Mouse (Mus musculus) heart, adult 2 months (tissue): ENCODE results near the gene Tmem177. TPM values are rescaled to one million over a fixed set of nuclear protein-coding genes. Genes with fewer than 3 reads are reported as not detected.

ENCODE experiments used
- DNase-seq, 2 experiments: peaks; one replicate each; pipeline ENCODE4 v3.0.0; 2021
- H3K27ac ChIP-seq: fragments of 200-600 bp; 2 replicates; pipeline ENCODE4 v1.8.1; 2022
- H3K27me3 ChIP-seq: fragments of 200-500 bp; 2 replicates; pipeline ENCODE4 v1.6.1; 2012; ENCODE audit warnings: mild to moderate bottlenecking, low read length, inconsistent platforms, mixed read lengths; ENCODE audit not compliant: control insufficient read depth, insufficient read depth
- H3K36me3 ChIP-seq: fragments of 200-500 bp; 2 replicates; pipeline ENCODE4 v1.6.1; 2012; ENCODE audit warnings: low read length, inconsistent platforms; ENCODE audit not compliant: control insufficient read depth, insufficient read depth
- H3K4me1 ChIP-seq: fragments of 200-500 bp; 2 replicates; pipeline ENCODE4 v1.6.1; 2011; ENCODE audit warnings: low read length; ENCODE audit not compliant: control insufficient read depth, insufficient read depth
- H3K4me3 ChIP-seq: fragments of 200-600 bp; 2 replicates; pipeline ENCODE4 v1.8.1; 2022
- H3K79me2 ChIP-seq: fragments of 200-500 bp; replicated peaks from 2 replicates; pipeline ENCODE4 v1.6.1; 2012; ENCODE audit warnings: mild to moderate bottlenecking, inconsistent platforms, low read length, moderate library complexity, mixed read lengths; ENCODE audit not compliant: control insufficient read depth, insufficient read depth
- H3K9ac ChIP-seq: fragments of 200-500 bp; 2 replicates; pipeline ENCODE4 v1.6.1; 2012; ENCODE audit warnings: low read depth, mild to moderate bottlenecking, control low read depth, inconsistent platforms, low read length, mixed read lengths
- CTCF ChIP-seq: fragments of 200-600 bp; IDR thresholded peaks from 2 replicates; pipeline ENCODE4 v1.8.1; 2022; ENCODE audit warnings: antibody characterized with exemption, mild to moderate bottlenecking, moderate library complexity
- EP300 ChIP-seq: fragments of 200-500 bp; IDR thresholded peaks from 2 replicates; pipeline ENCODE4 v1.6.1; 2011; ENCODE audit warnings: low read depth, low read length, control low read depth; ENCODE audit not compliant: insufficient read depth
- POLR2A ChIP-seq: fragments of 200-500 bp; IDR thresholded peaks from 2 replicates; pipeline ENCODE4 v1.6.1; 2011; ENCODE audit warnings: mild to moderate bottlenecking, low read depth, low read length, control low read depth; ENCODE audit not compliant: insufficient read depth
- WGBS: fragments of 180-500 bp; shearing (Covaris S2); methylation state at CpG from one replicate; pipeline ENCODE4 v1.1.7; 2018; 5-methylcytosine and 5-hydroxymethylcytosine counted together
- intact Hi-C: fragments of 180-260 bp; cut with DNase I; formaldehyde crosslinking; loops from one replicate; pipeline ENCODE4 v1.15.1; 2025
- polyA plus RNA-seq: library from polyadenylated mRNA; depleted of rRNA; stranded (reverse); fragments of >200 nt; gene quantifications from 2 replicates; pipeline ENCODE4 v1.2.3, GENCODE M21; 2012; rRNA removed
- total RNA-seq, 2 experiments: library from RNA; stranded (reverse); gene quantifications; 2 replicates each; pipeline ENCODE4 v1.2.3; 2021

The Tmem177 gene
- total and polyA plus RNA-seq, 3 experiments, result 7.5 to 10.6 (median 9.8) TPM

GRCm38 (mm10) chr1:119865311-119865710 is 47.7 kb downstream of the Tmem177 start:
- WGBS, result 93% methylated on average over 6 of the region's 6 CpGs
- H3K27ac ChIP-seq, result no peak overlapping the region
- H3K27me3 ChIP-seq, result no peaks in the 10 kb centered on the region
- H3K4me3 ChIP-seq, result no peak overlapping the region
- no peaks in the 10 kb centered on the region for H3K4me1 ChIP-seq
- H3K36me3 ChIP-seq, result no peaks in the 10 kb centered on the region
- TF ChIP-seq CTCF (no peak), POLR2A (no peak), EP300 (no peak)
- no peak for DNase-seq
- intact Hi-C loops, result no loop called here
- no peaks in the 10 kb centered on the region for H3K79me2 ChIP-seq
- H3K9ac ChIP-seq, result no peak overlapping the region

GRCm38 (mm10) chr1:119863507-119864296 is 49.3 kb downstream of the Tmem177 start:
- WGBS, result 62% methylated on average over 7 of the region's 7 CpGs
- intact Hi-C loops, result no loop called here
- H3K27me3 ChIP-seq, result no peaks in the 10 kb centered on the region
- no peak for DNase-seq
- TF ChIP-seq CTCF, result no peak
- TF ChIP-seq EP300, result no peak
- no peak for TF ChIP-seq POLR2A
- no peak overlapping the region for H3K9ac ChIP-seq
- no peak overlapping the region for H3K4me3 ChIP-seq
- no peaks in the 10 kb centered on the region for H3K4me1 ChIP-seq
- H3K36me3 ChIP-seq, result no peaks in the 10 kb centered on the region
- no peak overlapping the region for H3K27ac ChIP-seq
- no peaks in the 10 kb centered on the region for H3K79me2 ChIP-seq

- intact Hi-C loops, result no loop called here
- 76% methylated on average over 5 of the region's 5 CpGs for WGBS
- H3K9ac ChIP-seq, result no peak overlapping the region
- no peak overlapping the region for H3K4me3 ChIP-seq
- TF ChIP-seq CTCF, result no peak
- no peak for TF ChIP-seq EP300
- TF ChIP-seq POLR2A, result no peak
- H3K79me2 ChIP-seq, result no peaks in the 10 kb centered on the region
- H3K4me1 ChIP-seq, result no peaks in the 10 kb centered on the region
- DNase-seq, result no peak
- H3K27me3 ChIP-seq, result no peaks in the 10 kb centered on the region
- no peaks in the 10 kb centered on the region for H3K36me3 ChIP-seq
- H3K27ac ChIP-seq, result no peak overlapping the region
Measured at GRCm38 (mm10) chr1:119859566-119859965, 53.4 kb downstream of the Tmem177 start.

Other genes starting within 250 kb of the Tmem177 start
- gene Ptpn4, start 75.6 kb downstream of the Tmem177 start, total RNA-seq, result 10 to 100 TPM; 29.2 to 33.0 TPM
- 4.8 and 8.1 TPM in 2 replicates for gene Ptpn4, start 75.6 kb downstream of the Tmem177 start, polyA plus RNA-seq
- not detected for gene Cfap221, start 84.0 kb upstream of the Tmem177 start, total RNA-seq
- gene Cfap221, start 84.0 kb upstream of the Tmem177 start, polyA plus RNA-seq, result 0.25 TPM in 1 of 2 replicates, not detected in the other
- gene Sctr, start 93.7 kb upstream of the Tmem177 start, total RNA-seq, result under 1 TPM in 1 of 2 experiments, not detected in 1; 0.16 TPM
- 0.26 and 0.84 TPM in 2 replicates for gene Sctr, start 93.7 kb upstream of the Tmem177 start, polyA plus RNA-seq
- 1 to 10 TPM; 5.6 to 7.5 TPM for gene Tmem37, start 160.9 kb upstream of the Tmem177 start, total RNA-seq
- 9.0 and 29.3 TPM in 2 replicates for gene Tmem37, start 160.9 kb upstream of the Tmem177 start, polyA plus RNA-seq
- gene Dbi, start 207.9 kb upstream of the Tmem177 start, total RNA-seq, result 100 to 1,000 TPM; 251 to 264 TPM
- 327 and 335 TPM in 2 replicates for gene Dbi, start 207.9 kb upstream of the Tmem177 start, polyA plus RNA-seq
- 1 to 10 TPM; 5.2 to 5.8 TPM for gene 3110009E18Rik, start 208.0 kb upstream of the Tmem177 start, total RNA-seq
- 2.5 and 4.8 TPM in 2 replicates for gene 3110009E18Rik, start 208.0 kb upstream of the Tmem177 start, polyA plus RNA-seq